Mouse (Mus musculus): ENCODE measurements around the gene Anxa6.

- TF ChIP-seq CTCF (IDR thresholded peaks at IDR 0.05; ENCODE audit: extremely low read depth, insufficient read length, insufficient replicate concordance, low read depth, low read length), result no peak
- no peak for TF ChIP-seq POLR2A (IDR thresholded peaks at IDR 0.05; ENCODE audit: low read depth, low read length)
These were observed 7.3 kb downstream of the Anxa6 start for GRCm38 (mm10) chr11:55025896-55026295.

All from small intestine, adult 2 months (tissue).